Mouse (Mus musculus): ENCODE results near the gene Camkv. TPM values are rescaled to one million over a fixed set of nuclear protein-coding genes. Genes with fewer than 3 reads are reported as not detected.

Gene Camkv
- polyA plus RNA-seq, 2 experiments, result 0.10 TPM; not detected in 1

- Histone ChIP-seq H3K9me3 (ENCODE audit: control insufficient read depth, low read length) (no peaks in the 10 kb centered on the region), H3K4me2 (ENCODE audit: low read depth) (no peak overlapping the region), H3K27me3 (ENCODE audit: control insufficient read depth, insufficient read depth, low read length) (no peaks in the 10 kb centered on the region), H3K4me3 (ENCODE audit: insufficient read depth in 1 of 2, low read depth in 2 of 2, low read length in 2 of 2) (no peak overlapping the region), H3K9ac (replicated peaks) (no peak overlapping the region), H3K4me1 (replicated peaks; ENCODE audit: control insufficient read depth in 2 of 2, insufficient read depth in 2 of 2, low read length in 1 of 2) (peaks cover 0 to 3% of the 10 kb centered on the region in 2 experiments; a peak in 1 of 4 replicates), H3K36me3 (replicated peaks; ENCODE audit: control insufficient read depth, insufficient read depth, low read depth) (no peaks in the 10 kb centered on the region), H3K27ac (no peak overlapping the region)
- ATAC-seq (ENCODE audit: insufficient read depth), result no peak
- 78% methylated on average over 11 of the region's 11 CpGs for WGBS (ENCODE audit: insufficient replicate concordance)
- TF ChIP-seq EP300 (IDR thresholded peaks at IDR 0.05; ENCODE audit: low read depth), result no peak
- no peak for TF ChIP-seq CTCF (IDR thresholded peaks at IDR 0.05; ENCODE audit: low read depth)
- no peak for DNase-seq (ENCODE audit: low read depth in 3 of 3, low spot score in 3 of 3)
Measured at GRCm38 (mm10) chr9:107993013-107993412, 57.5 kb downstream of the Camkv start.

- Histone ChIP-seq H3K27me3 (ENCODE audit: control insufficient read depth, insufficient read depth, low read length) (no peaks in the 10 kb centered on the region), H3K4me1 (replicated peaks; ENCODE audit: control insufficient read depth in 2 of 2, insufficient read depth in 2 of 2, low read length in 1 of 2) (peaks cover 0 to 3% of the 10 kb centered on the region in 2 experiments; a peak in 1 of 4 replicates), H3K36me3 (replicated peaks; ENCODE audit: control insufficient read depth, insufficient read depth, low read depth) (no peaks in the 10 kb centered on the region), H3K4me3 (ENCODE audit: insufficient read depth in 1 of 2, low read depth in 2 of 2, low read length in 2 of 2) (no peak overlapping the region), H3K4me2 (ENCODE audit: low read depth) (no peak overlapping the region), H3K27ac (no peak overlapping the region), H3K9me3 (ENCODE audit: control insufficient read depth, low read length) (no peaks in the 10 kb centered on the region), H3K9ac (replicated peaks) (no peak overlapping the region)
- DNase-seq (ENCODE audit: low read depth in 3 of 3, low spot score in 3 of 3) (no peak), ATAC-seq (ENCODE audit: insufficient read depth) (no peak)
- 14% methylated on average over 2 of the region's 2 CpGs for WGBS (ENCODE audit: insufficient replicate concordance)
- no peak for TF ChIP-seq EP300 (IDR thresholded peaks at IDR 0.05; ENCODE audit: low read depth)
- TF ChIP-seq CTCF (IDR thresholded peaks at IDR 0.05; ENCODE audit: low read depth), result no peak
Measured at GRCm38 (mm10) chr9:107994464-107994863, 59.0 kb downstream of the Camkv start.

GRCm38 (mm10) chr9:107995513-107995912, 60.0 kb downstream of the Camkv start:
- DNase-seq (ENCODE audit: low read depth in 3 of 3, low spot score in 3 of 3), result no peak
- no peak overlapping the region for H3K4me2 ChIP-seq (ENCODE audit: low read depth)
- no peak for TF ChIP-seq CTCF (IDR thresholded peaks at IDR 0.05; ENCODE audit: low read depth)
- TF ChIP-seq EP300 (IDR thresholded peaks at IDR 0.05; ENCODE audit: low read depth), result no peak

GRCm38 (mm10) chr9:107996049-107996448, 60.6 kb downstream of the Camkv start, which contains the start of gene Gm20662:
TSS of gene Gm20662 (plus strand) at chr9:107996349.
- Histone ChIP-seq H3K4me2 (ENCODE audit: low read depth) (no peak within 1 kb of the TSS), H3K4me1 (replicated peaks; ENCODE audit: control insufficient read depth in 2 of 2, insufficient read depth in 2 of 2, low read length in 1 of 2) (no peaks in the 10 kb centered on the region), H3K27me3 (ENCODE audit: control insufficient read depth, insufficient read depth, low read length) (no peaks in the 10 kb centered on the region), H3K27ac (no peak within 1 kb of the TSS), H3K9me3 (ENCODE audit: control insufficient read depth, low read length) (no peaks in the 10 kb centered on the region), H3K36me3 (replicated peaks; ENCODE audit: control insufficient read depth, insufficient read depth, low read depth) (no peaks in the 10 kb centered on the region), H3K9ac (replicated peaks) (no peak within 1 kb of the TSS), H3K4me3 (ENCODE audit: insufficient read depth in 1 of 2, low read depth in 2 of 2, low read length in 2 of 2) (no peak within 1 kb of the TSS)
- WGBS (ENCODE audit: insufficient replicate concordance), result 69% methylated on average over 5 of the region's 5 CpGs
- TF ChIP-seq EP300 (IDR thresholded peaks at IDR 0.05; ENCODE audit: low read depth) (no peak), CTCF (IDR thresholded peaks at IDR 0.05; ENCODE audit: low read depth) (no peak)
- ATAC-seq (ENCODE audit: insufficient read depth), result no peak
- no peak for DNase-seq (ENCODE audit: low read depth in 3 of 3, low spot score in 3 of 3)

More at GRCm38 (mm10) chr9:107995513-107995912, 60.0 kb downstream of the Camkv start:
- H3K27me3 ChIP-seq (ENCODE audit: control insufficient read depth, insufficient read depth, low read length), result no peaks in the 10 kb centered on the region
- no peaks in the 10 kb centered on the region for H3K4me1 ChIP-seq (replicated peaks; ENCODE audit: control insufficient read depth in 2 of 2, insufficient read depth in 2 of 2, low read length in 1 of 2)
- WGBS (ENCODE audit: insufficient replicate concordance), result 87% methylated on average over 21 of the region's 21 CpGs
- no peak overlapping the region for H3K9ac ChIP-seq (replicated peaks)
- no peaks in the 10 kb centered on the region for H3K36me3 ChIP-seq (replicated peaks; ENCODE audit: control insufficient read depth, insufficient read depth, low read depth)
- no peak overlapping the region for H3K27ac ChIP-seq
- H3K4me3 ChIP-seq (ENCODE audit: insufficient read depth in 1 of 2, low read depth in 2 of 2, low read length in 2 of 2), result no peak overlapping the region
- no peaks in the 10 kb centered on the region for H3K9me3 ChIP-seq (ENCODE audit: control insufficient read depth, low read length)
- no peak for ATAC-seq (ENCODE audit: insufficient read depth)

Other genes starting within 250 kb of the Camkv start
- 3.1 and 3.5 TPM in 2 replicates for gene Sema3f, start 225.2 kb upstream of the Camkv start, polyA plus RNA-seq (2012; rRNA removed)
- 0.69 and 1.1 TPM in 2 replicates for gene Sema3f, start 225.2 kb upstream of the Camkv start, polyA plus RNA-seq (2014; fragmentation: Nextera tagmentation; extraction: Ambion mirVana)
- gene Rbm5, start 164.7 kb upstream of the Camkv start, polyA plus RNA-seq (2012; rRNA removed), result 23.7 and 35.2 TPM in 2 replicates
- gene Rbm5, start 164.7 kb upstream of the Camkv start, polyA plus RNA-seq (2014; fragmentation: Nextera tagmentation; extraction: Ambion mirVana), result 40.8 and 45.1 TPM in 2 replicates
- 14.2 and 18.9 TPM in 2 replicates for gene Rbm6, start 62.4 kb upstream of the Camkv start, polyA plus RNA-seq (2012; rRNA removed)
- 19.4 and 20.9 TPM in 2 replicates for gene Rbm6, start 62.4 kb upstream of the Camkv start, polyA plus RNA-seq (2014; fragmentation: Nextera tagmentation; extraction: Ambion mirVana)
- gene Mon1a, start 47.5 kb upstream of the Camkv start, polyA plus RNA-seq (2012; rRNA removed), result 4.0 and 4.5 TPM in 2 replicates
- gene Mon1a, start 47.5 kb upstream of the Camkv start, polyA plus RNA-seq (2014; fragmentation: Nextera tagmentation; extraction: Ambion mirVana), result 3.8 and 4.5 TPM in 2 replicates
- 1.2 and 1.7 TPM in 2 replicates for gene Mst1r, start 28.8 kb upstream of the Camkv start, polyA plus RNA-seq (2012; rRNA removed)
- 0.37 TPM in 2 replicates for gene Mst1r, start 28.8 kb upstream of the Camkv start, polyA plus RNA-seq (2014; fragmentation: Nextera tagmentation; extraction: Ambion mirVana)
- gene Actl11, start 7.2 kb upstream of the Camkv start, polyA plus RNA-seq (2012; rRNA removed), result not detected in 2 replicates
- gene Actl11, start 7.2 kb upstream of the Camkv start, polyA plus RNA-seq (2014; fragmentation: Nextera tagmentation; extraction: Ambion mirVana), result not detected in 2 replicates
- gene Traip, start 14.5 kb downstream of the Camkv start, polyA plus RNA-seq (2012; rRNA removed), result 5.3 and 7.4 TPM in 2 replicates
- gene Traip, start 14.5 kb downstream of the Camkv start, polyA plus RNA-seq (2014; fragmentation: Nextera tagmentation; extraction: Ambion mirVana), result 13.3 and 18.1 TPM in 2 replicates
- 69.4 and 83.3 TPM in 2 replicates for gene Uba7, start 39.8 kb downstream of the Camkv start, polyA plus RNA-seq (2012; rRNA removed)
- gene Uba7, start 39.8 kb downstream of the Camkv start, polyA plus RNA-seq (2014; fragmentation: Nextera tagmentation; extraction: Ambion mirVana), result 49.1 and 54.2 TPM in 2 replicates
- gene Gm20661, start 47.4 kb downstream of the Camkv start, polyA plus RNA-seq (2012; rRNA removed), result 0.53 and 0.64 TPM in 2 replicates
- 0.06 and 0.34 TPM in 2 replicates for gene Gm20661, start 47.4 kb downstream of the Camkv start, polyA plus RNA-seq (2014; fragmentation: Nextera tagmentation; extraction: Ambion mirVana)
- 23.8 and 33.0 TPM in 2 replicates for gene Inka1, start 50.2 kb downstream of the Camkv start, polyA plus RNA-seq (2012; rRNA removed)
- 51.6 and 57.3 TPM in 2 replicates for gene Inka1, start 50.2 kb downstream of the Camkv start, polyA plus RNA-seq (2014; fragmentation: Nextera tagmentation; extraction: Ambion mirVana)
- gene Cdhr4, start 56.8 kb downstream of the Camkv start, polyA plus RNA-seq (2012; rRNA removed), result 2.7 and 3.5 TPM in 2 replicates
- 0.38 and 1.1 TPM in 2 replicates for gene Cdhr4, start 56.8 kb downstream of the Camkv start, polyA plus RNA-seq (2014; fragmentation: Nextera tagmentation; extraction: Ambion mirVana)
- gene Gm20662, start 60.7 kb downstream of the Camkv start, polyA plus RNA-seq (2012; rRNA removed), result 0.47 and 0.95 TPM in 2 replicates
- not detected in 2 replicates for gene Gm20662, start 60.7 kb downstream of the Camkv start, polyA plus RNA-seq (2014; fragmentation: Nextera tagmentation; extraction: Ambion mirVana)
- gene Ip6k1, start 66.8 kb downstream of the Camkv start, polyA plus RNA-seq (2012; rRNA removed), result 24.9 and 30.9 TPM in 2 replicates
- 13.3 and 14.7 TPM in 2 replicates for gene Ip6k1, start 66.8 kb downstream of the Camkv start, polyA plus RNA-seq (2014; fragmentation: Nextera tagmentation; extraction: Ambion mirVana)
- gene Gmppb, start 113.6 kb downstream of the Camkv start, polyA plus RNA-seq (2012; rRNA removed), result 6.7 and 12.9 TPM in 2 replicates
- 14.3 and 15.5 TPM in 2 replicates for gene Gmppb, start 113.6 kb downstream of the Camkv start, polyA plus RNA-seq (2014; fragmentation: Nextera tagmentation; extraction: Ambion mirVana)
- 0.51 and 0.75 TPM in 2 replicates for gene Amigo3, start 117.5 kb downstream of the Camkv start, polyA plus RNA-seq (2012; rRNA removed)
- gene Amigo3, start 117.5 kb downstream of the Camkv start, polyA plus RNA-seq (2014; fragmentation: Nextera tagmentation; extraction: Ambion mirVana), result 0.89 and 1.4 TPM in 2 replicates
- 21.0 and 21.3 TPM in 2 replicates for gene Mst1, start 144.8 kb downstream of the Camkv start, polyA plus RNA-seq (2012; rRNA removed)
- 24.1 and 29.7 TPM in 2 replicates for gene Mst1, start 144.8 kb downstream of the Camkv start, polyA plus RNA-seq (2014; fragmentation: Nextera tagmentation; extraction: Ambion mirVana)
- 139 and 146 TPM in 2 replicates for gene Rnf123, start 147.7 kb downstream of the Camkv start, polyA plus RNA-seq (2012; rRNA removed)
- gene Rnf123, start 147.7 kb downstream of the Camkv start, polyA plus RNA-seq (2014; fragmentation: Nextera tagmentation; extraction: Ambion mirVana), result 88.2 and 102 TPM in 2 replicates
- gene Apeh, start 158.9 kb downstream of the Camkv start, polyA plus RNA-seq (2012; rRNA removed), result 126 and 150 TPM in 2 replicates
- gene Apeh, start 158.9 kb downstream of the Camkv start, polyA plus RNA-seq (2014; fragmentation: Nextera tagmentation; extraction: Ambion mirVana), result 153 and 172 TPM in 2 replicates